20 mouse cellular contexts compared by ENCODE assay signal in genomic region chr3:68787385-68788175, GRCm38 (mm10).
DNase-seq lines count a peak whose midpoint lies in the region; ATAC-seq and TF ChIP-seq lines count a peak whose summit lies in the region.
"Had no signal": no experiment of that assay in that cellular context is flagged by ENCODE, and none has a peak within 500 bp of the region (broad histone marks: within the 10 kb centered on the region; RNA-seq: fewer than 3 reads in every experiment).

No protein-coding gene starts in this region.

- H3K27me3 ChIP-seq in heart, embryonic 11.5 days (ENCODE audit: control insufficient read depth, insufficient read depth, low read length), result no peaks in the 10 kb centered on the region
- no peaks in the 10 kb centered on the region for H3K27me3 ChIP-seq in thymus, adult 2 months (ENCODE audit: control insufficient read depth, insufficient read depth, low read length)
- H3K27me3 ChIP-seq: stomach, embryonic 15.5 days had no signal

- no peak for TF ChIP-seq CTCF in thymus, adult 2 months (IDR thresholded peaks at IDR 0.05; ENCODE audit: borderline replicate concordance, control insufficient read depth, extremely low read depth, insufficient read depth, low read length, poor library complexity)

- intact Hi-C loops in heart, postnatal 14 days (cut with DNase I), result no loop called here
- intact Hi-C loops in left cerebral cortex, postnatal 10 days (cut with DNase I), result no loop called here

- WGBS in heart, embryonic 11.5 days (ENCODE audit: insufficient replicate concordance), result 54% methylated on average over 10 of the region's 10 CpGs
- WGBS in thymus, adult 2 months, result 28% methylated on average over 10 of the region's 10 CpGs

- no peaks in the 10 kb centered on the region for H3K36me3 ChIP-seq in heart, embryonic 11.5 days (ENCODE audit: control insufficient read depth, insufficient read depth, low read length)
- no peaks in the 10 kb centered on the region for H3K36me3 ChIP-seq in thymus, adult 2 months (ENCODE audit: control insufficient read depth, insufficient read depth, low read length)
- H3K36me3 ChIP-seq: limb, embryonic 12.5 days; stomach, embryonic 15.5 days had no signal

- no peak for DNase-seq in heart, postnatal 14 days
- DNase-seq in CD4-positive helper T cell, adult 2 months (ENCODE audit: low read depth, low spot score), result peak; percentile 78
- peak; percentile 58 for DNase-seq in thymus, adult 2 months
- no peak for DNase-seq in embryo, embryonic 11 days
- no peak for DNase-seq in left cerebral cortex, postnatal 10 days (ENCODE audit: extremely low spot score in 1 of 2, low spot score in 2 of 2)
- no peak for DNase-seq in kidney, adult 11 months
- DNase-seq: cerebellum, postnatal 14 days; heart, postnatal 10 days had no signal

- H3K9me3 ChIP-seq in heart, embryonic 11.5 days (replicated peaks; ENCODE audit: control insufficient read depth, low read length), result no peaks in the 10 kb centered on the region
- H3K9me3 ChIP-seq: limb, embryonic 12.5 days; stomach, embryonic 15.5 days had no signal

- H3K4me2 ChIP-seq in heart, embryonic 11.5 days, result no peak overlapping the region
- H3K4me2 ChIP-seq: hindbrain, embryonic 14.5 days; limb, embryonic 12.5 days; stomach, embryonic 15.5 days had no signal

- no peak for TF ChIP-seq POLR2A in thymus, adult 2 months (IDR thresholded peaks at IDR 0.05; ENCODE audit: control insufficient read depth, extremely low read depth, insufficient read depth, low read length, poor library complexity)

- no peak for ATAC-seq in heart, embryonic 11.5 days (replicated peaks; ENCODE audit: insufficient number of reproducible peaks, low FRiP score, low TSS enrichment)
- ATAC-seq in activated CD4-positive, CD25-positive, alpha-beta regulatory T cell, adult 4 months, result peak; percentile 57
- ATAC-seq: forebrain, embryonic 14.5 days; intestine, postnatal 0 days; lung, postnatal 0 days; Patski had no signal

- no peak overlapping the region for H3K27ac ChIP-seq in heart, embryonic 11.5 days (ENCODE audit: low read depth, low read length)
- peak overlapping the region; percentile 22 for H3K27ac ChIP-seq in thymus, adult 2 months (ENCODE audit: control insufficient read depth, insufficient read depth, low read length)
- H3K27ac ChIP-seq: hindbrain, embryonic 14.5 days; kidney, postnatal 0 days; layer of hippocampus, adult 2 months; limb, embryonic 12.5 days; liver, embryonic 14.5 days; stomach, embryonic 15.5 days had no signal

- H3K9ac ChIP-seq in heart, embryonic 11.5 days (ENCODE audit: low read depth, low read length), result 0 out of 2 replicates have a peak overlapping the region, but pooled peaks have one; percentile 18
- H3K9ac ChIP-seq: hindbrain, embryonic 14.5 days; limb, embryonic 12.5 days; liver, embryonic 14.5 days; stomach, embryonic 15.5 days had no signal

- H3K4me1 ChIP-seq in heart, embryonic 11.5 days (ENCODE audit: control insufficient read depth, insufficient read depth, low read length), result peaks cover 28% of the 10 kb centered on the region
- H3K4me1 ChIP-seq in thymus, adult 2 months (replicated peaks; ENCODE audit: control insufficient read depth, insufficient read depth, low read length), result peaks cover 64% of the 10 kb centered on the region
- H3K4me1 ChIP-seq: stomach, embryonic 15.5 days had no signal

- no peak overlapping the region for H3K4me3 ChIP-seq in heart, embryonic 11.5 days (ENCODE audit: low read depth, low read length)
- no peak overlapping the region for H3K4me3 ChIP-seq in thymus, adult 2 months (ENCODE audit: control insufficient read depth, insufficient read depth, low read length)
- H3K4me3 ChIP-seq: layer of hippocampus, adult 2 months; limb, embryonic 12.5 days; stomach, embryonic 15.5 days had no signal

Comparison
In these comparisons a context has a peak if more than half of its experiments do, and no peak if none do; other contexts are left out.
1. DNase-seq: peak in CD4-positive helper T cell, adult 2 months (single experiment) and thymus, adult 2 months (single experiment); none in heart, postnatal 14 days (0 of 2), embryo, embryonic 11 days (single experiment), left cerebral cortex, postnatal 10 days (0 of 2) and kidney, adult 11 months (single experiment).